Mouse (Mus musculus) frontal cortex, adult (tissue): ENCODE data around the gene 2810004N23Rik.
A peak's percentile ranks its signal among the peaks of the same experiment; 100 is the strongest.
"Not testable (repeated sequence)": the region's sequence is repeated elsewhere in the genome, so short reads cannot be mapped to it uniquely, and the experiment has no call there.

Source experiments
- ATAC-seq: cut with Nextera tagmentation; 2 replicates; pipeline ENCODE4 v1.9.2; 2017; ENCODE audit warnings: mild to moderate bottlenecking, moderate library complexity, mixed read lengths; ENCODE audit not compliant: low TSS enrichment

The 2810004N23Rik gene

GRCm38 (mm10) chr8:124866669-124867068 lies 3.7 kb upstream of the 2810004N23Rik start:
- ATAC-seq = no peak

- no peak for ATAC-seq
Observed at GRCm38 (mm10) chr8:124863729-124864128, 809 bp upstream of the 2810004N23Rik start.

- ATAC-seq = peak; percentile 81
Observed at GRCm38 (mm10) chr8:124863163-124863677, 300 bp upstream of the 2810004N23Rik start.

- no peak for ATAC-seq
Observed at GRCm38 (mm10) chr8:124860188-124860587, 2.7 kb downstream of the 2810004N23Rik start.

GRCm38 (mm10) chr8:124859466-124859865 lies 3.5 kb downstream of the 2810004N23Rik start:
- ATAC-seq = no peak

- no peak for ATAC-seq
Observed at GRCm38 (mm10) chr8:124853511-124853910, 9.4 kb downstream of the 2810004N23Rik start.

- ATAC-seq = no peak
Observed at GRCm38 (mm10) chr8:124845573-124845972, 17.3 kb downstream of the 2810004N23Rik start.

GRCm38 (mm10) chr8:124845131-124845530 lies 17.8 kb downstream of the 2810004N23Rik start:
- ATAC-seq = no peak

GRCm38 (mm10) chr8:124842929-124843328 lies 20.0 kb downstream of the 2810004N23Rik start:
- ATAC-seq = not testable (repeated sequence)

- ATAC-seq = no peak
Observed at GRCm38 (mm10) chr8:124841775-124842174, 21.1 kb downstream of the 2810004N23Rik start.

- no peak for ATAC-seq
Observed at GRCm38 (mm10) chr8:124840900-124841299, 22.0 kb downstream of the 2810004N23Rik start.

GRCm38 (mm10) chr8:124839371-124839770 lies 23.5 kb downstream of the 2810004N23Rik start:
- ATAC-seq = no peak

- ATAC-seq = no peak
Observed at GRCm38 (mm10) chr8:124837956-124838355, 25.0 kb downstream of the 2810004N23Rik start.

GRCm38 (mm10) chr8:124836907-124837306 lies 26.0 kb downstream of the 2810004N23Rik start:
- ATAC-seq = no peak

GRCm38 (mm10) chr8:124836273-124836672 lies 26.6 kb downstream of the 2810004N23Rik start:
- no peak for ATAC-seq

- ATAC-seq = no peak
Observed at GRCm38 (mm10) chr8:124835848-124836247, 27.1 kb downstream of the 2810004N23Rik start.

GRCm38 (mm10) chr8:124833430-124834205 lies 29.3 kb downstream of the 2810004N23Rik start:
- no peak for ATAC-seq

GRCm38 (mm10) chr8:124831941-124832340 lies 31.0 kb downstream of the 2810004N23Rik start:
- no peak for ATAC-seq

- no peak for ATAC-seq
Observed at GRCm38 (mm10) chr8:124831531-124831930, 31.4 kb downstream of the 2810004N23Rik start.

GRCm38 (mm10) chr8:124830050-124830449 lies 32.9 kb downstream of the 2810004N23Rik start:
- no peak for ATAC-seq

GRCm38 (mm10) chr8:124828561-124829240 lies 34.2 kb downstream of the 2810004N23Rik start:
- ATAC-seq = no peak

GRCm38 (mm10) chr8:124827387-124827786 lies 35.5 kb downstream of the 2810004N23Rik start:
- no peak; the same call in 1 of the 2 replicates for ATAC-seq

- ATAC-seq = peak; percentile 57; the same call in 1 of the 2 replicates
Observed at GRCm38 (mm10) chr8:124826658-124827057, 36.3 kb downstream of the 2810004N23Rik start.
